In the genomic region with DNA sequence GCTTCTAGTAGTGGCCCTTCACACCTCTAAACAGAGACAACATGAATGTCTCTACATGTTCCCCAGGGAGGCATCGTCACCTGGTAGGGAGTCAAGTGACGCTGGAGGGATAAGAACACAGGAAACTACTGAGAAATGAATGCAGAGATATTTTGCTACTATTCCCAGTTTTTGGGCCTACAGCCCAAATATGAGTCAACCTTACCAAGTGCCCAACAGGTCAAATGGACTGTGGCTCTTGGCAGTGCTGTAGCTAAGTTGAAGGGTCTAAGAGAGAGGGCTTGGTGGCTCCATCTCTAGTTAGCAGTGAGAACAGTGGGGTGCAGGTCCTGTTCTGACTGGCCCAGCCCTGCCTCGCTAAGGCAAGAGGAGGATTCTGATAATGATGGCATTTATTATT, we compare ENCODE assay signal across 23 mouse cellular contexts. TPM values are rescaled to one million over a fixed set of nuclear protein-coding genes. Genes with fewer than 3 reads are reported as not detected.
DNase-seq lines count a peak whose midpoint lies in the region; ATAC-seq lines count a peak whose summit lies in the region.
"Had no signal": no experiment of that assay in that cellular context is flagged by ENCODE, and none has a peak within 500 bp of the region (broad histone marks: within the 10 kb centered on the region; RNA-seq: fewer than 3 reads in every experiment).

No protein-coding gene starts in this region.

- 0 out of 2 replicates have a peak, but pooled peaks have one; percentile 26 for ATAC-seq in hindbrain, embryonic 12.5 days (ENCODE audit: low FRiP score)
- no peak for ATAC-seq in hindbrain, embryonic 13.5 days (ENCODE audit: low FRiP score)
- no peak for ATAC-seq in liver, embryonic 16.5 days (ENCODE audit: low read depth)
- ATAC-seq in liver, embryonic 11.5 days (replicated peaks; ENCODE audit: low FRiP score) = no peak
- ATAC-seq: forebrain, embryonic 14.5 days; forebrain, postnatal 0 days; intestine, postnatal 0 days had no signal

- H3K4me2 ChIP-seq in hindbrain, embryonic 12.5 days (replicated peaks) = no peak overlapping the region
- no peak overlapping the region for H3K4me2 ChIP-seq in hindbrain, embryonic 13.5 days
- H3K4me2 ChIP-seq in liver, embryonic 16.5 days (ENCODE audit: low read depth, low read length) = no peak overlapping the region
- no peak overlapping the region for H3K4me2 ChIP-seq in liver, embryonic 11.5 days
- H3K4me2 ChIP-seq: heart, embryonic 12.5 days; heart, embryonic 15.5 days; hindbrain, embryonic 15.5 days had no signal

- DNase-seq in liver, embryonic 11.5 days (ENCODE audit: low spot score) = no peak
- DNase-seq in NIH3T3 (ENCODE audit: low read depth) = peak; percentile 73
- DNase-seq in gastrocnemius, postnatal 25 days = no peak
- no peak for DNase-seq in cerebellum, adult 18-20 months
- DNase-seq: adrenal gland, adult 8-10 months; adrenal gland, postnatal 25 days; cerebellum, adult 11-12 months; cerebellum, adult 9-10 months; cerebellum, postnatal 14 days; forebrain, postnatal 0 days; gastrocnemius, postnatal 36 days; heart, postnatal 10 days; heart, postnatal 36 days had no signal

- peaks cover 12% of the 10 kb centered on the region for H3K4me1 ChIP-seq in hindbrain, embryonic 12.5 days
- peaks cover 42% of the 10 kb centered on the region for H3K4me1 ChIP-seq in hindbrain, embryonic 13.5 days (replicated peaks)
- H3K4me1 ChIP-seq in liver, embryonic 16.5 days (ENCODE audit: control insufficient read depth, low read depth, low read length) = peaks cover 30% of the 10 kb centered on the region
- peaks cover 17% of the 10 kb centered on the region for H3K4me1 ChIP-seq in liver, embryonic 11.5 days (replicated peaks; ENCODE audit: control insufficient read depth, insufficient read depth, low read length)

- no peaks in the 10 kb centered on the region for H3K9me3 ChIP-seq in hindbrain, embryonic 12.5 days (replicated peaks)
- no peaks in the 10 kb centered on the region for H3K9me3 ChIP-seq in hindbrain, embryonic 13.5 days
- H3K9me3 ChIP-seq in liver, embryonic 16.5 days (replicated peaks; ENCODE audit: control insufficient read depth, low read length) = no peaks in the 10 kb centered on the region
- H3K9me3 ChIP-seq in liver, embryonic 11.5 days (ENCODE audit: control insufficient read depth, low read length) = no peaks in the 10 kb centered on the region
- H3K9me3 ChIP-seq: G1E; heart, embryonic 12.5 days; heart, embryonic 15.5 days; hindbrain, embryonic 10.5 days; hindbrain, embryonic 15.5 days had no signal

- no peak overlapping the region for H3K9ac ChIP-seq in hindbrain, embryonic 12.5 days
- no peak overlapping the region for H3K9ac ChIP-seq in hindbrain, embryonic 13.5 days
- H3K9ac ChIP-seq in liver, embryonic 16.5 days (ENCODE audit: low read depth, low read length) = no peak overlapping the region
- H3K9ac ChIP-seq in liver, embryonic 11.5 days (ENCODE audit: low read depth, low read length) = no peak overlapping the region
- H3K9ac ChIP-seq: forebrain, postnatal 0 days; heart, embryonic 12.5 days; heart, embryonic 15.5 days; hindbrain, embryonic 15.5 days had no signal

- H3K27me3 ChIP-seq in hindbrain, embryonic 12.5 days = no peaks in the 10 kb centered on the region
- H3K27me3 ChIP-seq in hindbrain, embryonic 13.5 days = no peaks in the 10 kb centered on the region
- no peaks in the 10 kb centered on the region for H3K27me3 ChIP-seq in liver, embryonic 16.5 days (ENCODE audit: control insufficient read depth, insufficient read depth, low read depth, low read length)
- H3K27me3 ChIP-seq in liver, embryonic 11.5 days (replicated peaks; ENCODE audit: control insufficient read depth, insufficient read depth, low read length) = no peaks in the 10 kb centered on the region
- H3K27me3 ChIP-seq: heart, embryonic 12.5 days; heart, embryonic 15.5 days; hindbrain, embryonic 15.5 days had no signal

- H3K27ac ChIP-seq in hindbrain, embryonic 12.5 days = no peak overlapping the region
- no peak overlapping the region for H3K27ac ChIP-seq in hindbrain, embryonic 13.5 days
- H3K27ac ChIP-seq in liver, embryonic 16.5 days (ENCODE audit: low read length) = peak overlapping the region; percentile 26
- no peak overlapping the region for H3K27ac ChIP-seq in liver, embryonic 11.5 days (ENCODE audit: low read depth, low read length)
- H3K27ac ChIP-seq: heart, embryonic 15.5 days; hindbrain, embryonic 10.5 days; hindbrain, embryonic 15.5 days had no signal

- WGBS in hindbrain, embryonic 12.5 days = 87% methylated on average over 3 of the region's 3 CpGs
- 84% methylated on average over 3 of the region's 3 CpGs for WGBS in hindbrain, embryonic 13.5 days
- WGBS in liver, embryonic 16.5 days (ENCODE audit: insufficient replicate concordance) = 84% methylated on average over 3 of the region's 3 CpGs
- WGBS in liver, embryonic 11.5 days = 94% methylated on average over 3 of the region's 3 CpGs

- no peak overlapping the region for H3K4me3 ChIP-seq in hindbrain, embryonic 12.5 days
- H3K4me3 ChIP-seq in hindbrain, embryonic 13.5 days = no peak overlapping the region
- no peak overlapping the region for H3K4me3 ChIP-seq in liver, embryonic 16.5 days (ENCODE audit: low read depth, low read length)
- no peak overlapping the region for H3K4me3 ChIP-seq in liver, embryonic 11.5 days (ENCODE audit: low read depth, low read length)
- H3K4me3 ChIP-seq: heart, embryonic 12.5 days; heart, embryonic 15.5 days; hindbrain, embryonic 10.5 days; hindbrain, embryonic 15.5 days had no signal

- H3K36me3 ChIP-seq in hindbrain, embryonic 12.5 days = peaks cover 4% of the 10 kb centered on the region; the same call in 1 of the 2 replicates
- 0 out of 2 replicates have a peak, but pooled peaks cover 8% of the 10 kb centered on the region for H3K36me3 ChIP-seq in hindbrain, embryonic 13.5 days
- no peaks in the 10 kb centered on the region for H3K36me3 ChIP-seq in liver, embryonic 16.5 days (ENCODE audit: control insufficient read depth, insufficient read depth)
- H3K36me3 ChIP-seq in liver, embryonic 11.5 days (ENCODE audit: control insufficient read depth, insufficient read depth, low read length) = no peaks in the 10 kb centered on the region
- H3K36me3 ChIP-seq: heart, embryonic 15.5 days; hindbrain, embryonic 15.5 days had no signal

RNA-seq across cellular contexts. Expression of gene Atxn7l1, which starts 7.2 kb away (rescaled TPM):
- polyA plus RNA-seq in hindbrain, embryonic 12.5 days (2016; fragmentation: Nextera tagmentation; extraction: Ambion mirVana) = 18.4 and 18.5 TPM in 2 replicates
- polyA plus RNA-seq in hindbrain, embryonic 13.5 days (2015; fragmentation: Nextera tagmentation; extraction: Ambion mirVana) = 19.9 and 22.4 TPM in 2 replicates
- polyA plus RNA-seq in liver, embryonic 16.5 days (2015; fragmentation: Nextera tagmentation; extraction: Ambion mirVana) = 13.5 and 16.8 TPM in 2 replicates
- 28.5 and 28.9 TPM in 2 replicates for polyA plus RNA-seq in liver, embryonic 11.5 days (2014; fragmentation: Nextera tagmentation; extraction: Ambion mirVana)
- 10 to 100 TPM; 16.4 to 17.7 TPM for total RNA-seq in gastrocnemius, postnatal 25 days (2021)
